Mouse (Mus musculus) limb, embryonic 15.5 days (tissue): ENCODE results near the gene Klhdc1. TPM values are rescaled to one million over a fixed set of nuclear protein-coding genes. Genes with fewer than 3 reads are reported as not detected.

ENCODE experiments used
- ATAC-seq: fragments of 200-750 bp; cut with Nextera tagmentation; 2 replicates; pipeline ENCODE4 v1.8.0; 2017; ENCODE audit warnings: low read depth, moderate TSS enrichment; ENCODE audit not compliant: insufficient number of reproducible peaks, low FRiP score, low TSS enrichment
- H3K27ac ChIP-seq: fragments of 300-500 bp; sonication (generic); 2 replicates; pipeline ENCODE4 v1.5.1; 2015; ENCODE audit warnings: moderate library complexity, mild to moderate bottlenecking, inconsistent platforms
- H3K27me3 ChIP-seq: fragments of 300-500 bp; sonication (generic); 2 replicates; pipeline ENCODE4 v1.6.1; 2015; ENCODE audit warnings: inconsistent platforms
- H3K36me3 ChIP-seq: fragments of 300-500 bp; sonication (generic); 2 replicates; pipeline ENCODE4 v1.6.1; 2015; ENCODE audit warnings: inconsistent platforms
- H3K4me1 ChIP-seq: fragments of 300-500 bp; sonication (generic); 2 replicates; pipeline ENCODE4 v1.6.1; 2015; ENCODE audit warnings: inconsistent platforms
- H3K4me2 ChIP-seq: fragments of 300-500 bp; sonication (generic); 2 replicates; pipeline ENCODE4 v1.6.1; 2015; ENCODE audit warnings: mild to moderate bottlenecking, inconsistent platforms
- H3K4me3 ChIP-seq: fragments of 300-500 bp; sonication (generic); 2 replicates; pipeline ENCODE4 v1.5.1; 2015; ENCODE audit warnings: mild to moderate bottlenecking, inconsistent platforms
- H3K9ac ChIP-seq: fragments of 300-500 bp; sonication (generic); 2 replicates; pipeline ENCODE4 v1.6.1; 2015; ENCODE audit warnings: inconsistent platforms
- H3K9me3 ChIP-seq: fragments of 300-500 bp; sonication (generic); 2 replicates; pipeline ENCODE4 v1.6.1; 2016; ENCODE audit warnings: inconsistent platforms
- WGBS: fragments of 180-500 bp; shearing (Covaris S2); methylation state at CpG from one replicate; pipeline ENCODE4 v1.1.7; 2015; 5-methylcytosine and 5-hydroxymethylcytosine counted together
- polyA plus RNA-seq: library from polyadenylated mRNA; unstranded; fragments of >200 nt; fragmentation: Nextera tagmentation; extraction: Ambion mirVana; gene quantifications from 2 replicates; pipeline ENCODE4 v1.2.1, GENCODE M21; 2015

The Klhdc1 gene
- polyA plus RNA-seq, 1 experiment from 2014 or later: 10.6 TPM

- H3K36me3 ChIP-seq: peaks cover 44% of the 10 kb centered on the region
- peaks cover 27% of the 10 kb centered on the region for H3K4me1 ChIP-seq
- H3K4me3 ChIP-seq: no peak overlapping the region
- no peak for ATAC-seq
- H3K27me3 ChIP-seq: no peaks in the 10 kb centered on the region
- no peak overlapping the region for H3K4me2 ChIP-seq
- H3K9me3 ChIP-seq: no peaks in the 10 kb centered on the region
- no peak overlapping the region for H3K9ac ChIP-seq
- no peak overlapping the region for H3K27ac ChIP-seq
- 67% methylated on average over 2 of the region's 2 CpGs for WGBS
Observed at GRCm38 (mm10) chr12:69300391-69300790, 59.4 kb downstream of the Klhdc1 start.

GRCm38 (mm10) chr12:69302171-69302570 lies 61.2 kb downstream of the Klhdc1 start:
- no peak for ATAC-seq
- WGBS: 95% methylated on average over 12 of the region's 12 CpGs
- H3K4me3 ChIP-seq: no peak overlapping the region
- H3K9ac ChIP-seq: no peak overlapping the region
- no peak overlapping the region for H3K4me2 ChIP-seq
- H3K4me1 ChIP-seq: peaks cover 21% of the 10 kb centered on the region
- H3K27me3 ChIP-seq: no peaks in the 10 kb centered on the region
- H3K27ac ChIP-seq: no peak overlapping the region
- H3K9me3 ChIP-seq: no peaks in the 10 kb centered on the region
- H3K36me3 ChIP-seq: peaks cover 62% of the 10 kb centered on the region

GRCm38 (mm10) chr12:69304051-69304450 lies 63.1 kb downstream of the Klhdc1 start:
- no peak overlapping the region for H3K9ac ChIP-seq
- H3K4me2 ChIP-seq: no peak overlapping the region
- H3K9me3 ChIP-seq: no peaks in the 10 kb centered on the region
- peaks cover 6% of the 10 kb centered on the region for H3K4me1 ChIP-seq
- no peak for ATAC-seq
- peaks cover 80% of the 10 kb centered on the region for H3K36me3 ChIP-seq
- no peak overlapping the region for H3K4me3 ChIP-seq
- WGBS: 88% methylated on average over 2 of the region's 2 CpGs
- H3K27ac ChIP-seq: no peak overlapping the region
- H3K27me3 ChIP-seq: no peaks in the 10 kb centered on the region

- Histone ChIP-seq H3K4me3 (no peak overlapping the region), H3K9me3 (no peaks in the 10 kb centered on the region), H3K4me2 (no peak overlapping the region), H3K27me3 (no peaks in the 10 kb centered on the region), H3K4me1 (no peaks in the 10 kb centered on the region), H3K27ac (no peak overlapping the region), H3K36me3 (peaks cover 91% of the 10 kb centered on the region), H3K9ac (no peak overlapping the region)
- ATAC-seq: no peak
- WGBS: 92% methylated on average over 7 of the region's 7 CpGs
Observed at GRCm38 (mm10) chr12:69306333-69306732, 65.4 kb downstream of the Klhdc1 start.

GRCm38 (mm10) chr12:69309659-69310058 lies 68.7 kb downstream of the Klhdc1 start:
- Histone ChIP-seq H3K4me3 (no peak overlapping the region), H3K27ac (no peak overlapping the region), H3K9me3 (no peaks in the 10 kb centered on the region), H3K4me2 (no peak overlapping the region), H3K4me1 (no peaks in the 10 kb centered on the region), H3K9ac (no peak overlapping the region), H3K36me3 (peaks cover 89% of the 10 kb centered on the region), H3K27me3 (no peaks in the 10 kb centered on the region)
- WGBS: 91% methylated on average over 4 of the region's 4 CpGs
- no peak for ATAC-seq

- no peak overlapping the region for H3K9ac ChIP-seq
- H3K27me3 ChIP-seq: no peaks in the 10 kb centered on the region
- no peak overlapping the region for H3K27ac ChIP-seq
- no peak for ATAC-seq
- no peak overlapping the region for H3K4me3 ChIP-seq
- no peak overlapping the region for H3K4me2 ChIP-seq
- no peaks in the 10 kb centered on the region for H3K4me1 ChIP-seq
- H3K9me3 ChIP-seq: no peaks in the 10 kb centered on the region
- H3K36me3 ChIP-seq: peaks cover 73% of the 10 kb centered on the region
Observed at GRCm38 (mm10) chr12:69318431-69318830, 77.5 kb downstream of the Klhdc1 start.

GRCm38 (mm10) chr12:69331187-69331586 lies 90.2 kb downstream of the Klhdc1 start:
- Histone ChIP-seq H3K36me3 (peaks cover 53% of the 10 kb centered on the region), H3K9ac (no peak overlapping the region), H3K27me3 (no peaks in the 10 kb centered on the region), H3K9me3 (no peaks in the 10 kb centered on the region), H3K4me1 (no peaks in the 10 kb centered on the region), H3K4me3 (no peak overlapping the region), H3K4me2 (no peak overlapping the region), H3K27ac (no peak overlapping the region)
- WGBS: 90% methylated on average over 3 of the region's 3 CpGs
- ATAC-seq: no peak

- H3K9me3 ChIP-seq: no peaks in the 10 kb centered on the region
- peaks cover 57% of the 10 kb centered on the region for H3K36me3 ChIP-seq
- 97% methylated on average over 1 of the region's 1 CpGs for WGBS
- H3K27me3 ChIP-seq: no peaks in the 10 kb centered on the region
- H3K9ac ChIP-seq: no peak overlapping the region
- H3K27ac ChIP-seq: no peak overlapping the region
- no peak for ATAC-seq
- H3K4me3 ChIP-seq: no peak overlapping the region
- H3K4me2 ChIP-seq: no peak overlapping the region
- H3K4me1 ChIP-seq: no peaks in the 10 kb centered on the region
Observed at GRCm38 (mm10) chr12:69332147-69332546, 91.2 kb downstream of the Klhdc1 start.

- WGBS: 86% methylated on average over 2 of the region's 2 CpGs
- no peak overlapping the region for H3K27ac ChIP-seq
Observed at GRCm38 (mm10) chr12:69333547-69333946, 92.6 kb downstream of the Klhdc1 start.

More at GRCm38 (mm10) chr12:69333547-69333946, 92.6 kb downstream of the Klhdc1 start:
- Histone ChIP-seq H3K36me3 (peaks cover 56% of the 10 kb centered on the region), H3K4me1 (no peaks in the 10 kb centered on the region), H3K27me3 (no peaks in the 10 kb centered on the region), H3K4me2 (no peak overlapping the region), H3K4me3 (no peak overlapping the region), H3K9ac (no peak overlapping the region), H3K9me3 (no peaks in the 10 kb centered on the region)
- ATAC-seq: no peak

Other genes with a start within 250 kb of the Klhdc1 start
- 1,239 and 1,758 TPM in 2 replicates for gene Rps29, start 82.0 kb upstream of the Klhdc1 start, polyA plus RNA-seq
- gene Lrr1, start 72.4 kb upstream of the Klhdc1 start, polyA plus RNA-seq: 19.5 and 21.3 TPM in 2 replicates
- 551 and 592 TPM in 2 replicates for gene Rpl36al, start 57.1 kb upstream of the Klhdc1 start, polyA plus RNA-seq
- gene Mgat2, start 57.0 kb upstream of the Klhdc1 start, polyA plus RNA-seq: 63.4 and 65.2 TPM in 2 replicates
- gene Gm49383, start 44.1 kb upstream of the Klhdc1 start, polyA plus RNA-seq: 28.2 and 30.7 TPM in 2 replicates
- 8.2 and 8.8 TPM in 2 replicates for gene Dnaaf2, start 42.7 kb upstream of the Klhdc1 start, polyA plus RNA-seq
- 24.2 and 24.4 TPM in 2 replicates for gene Gm49384, start 36.9 kb upstream of the Klhdc1 start, polyA plus RNA-seq
- 23.1 and 24.0 TPM in 2 replicates for gene Pole2, start 13.0 kb upstream of the Klhdc1 start, polyA plus RNA-seq
- gene Klhdc2, start 55.5 kb downstream of the Klhdc1 start, polyA plus RNA-seq: 105 and 111 TPM in 2 replicates
- 84.7 and 88.7 TPM in 2 replicates for gene Nemf, start 116.0 kb downstream of the Klhdc1 start, polyA plus RNA-seq
- gene Arf6, start 131.0 kb downstream of the Klhdc1 start, polyA plus RNA-seq: 59.8 and 73.7 TPM in 2 replicates
- 1.8 and 2.4 TPM in 2 replicates for gene Gm9887, start 131.3 kb downstream of the Klhdc1 start, polyA plus RNA-seq